In the genomic region with DNA sequence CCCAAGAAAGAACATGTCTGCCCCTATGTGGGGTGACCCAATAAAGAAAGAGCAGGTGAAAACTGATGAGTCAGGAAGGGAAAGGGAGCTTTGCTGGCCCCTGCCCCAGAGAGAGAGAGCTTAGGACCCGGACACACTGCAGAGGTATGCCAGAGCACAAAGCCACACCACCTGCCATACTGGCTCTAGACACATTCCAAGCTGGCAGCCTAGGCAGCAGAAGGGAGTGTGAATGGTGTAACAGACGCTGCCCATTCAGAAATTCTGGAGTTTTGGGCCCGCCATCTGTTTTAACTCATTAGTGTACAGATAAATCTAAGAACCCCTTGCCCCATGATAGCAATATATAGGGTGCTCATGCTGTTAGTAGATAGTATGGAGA, we compare ENCODE assay signal across 15 mouse cellular contexts.
A peak's percentile ranks its signal among the peaks of the same experiment; 100 is the strongest.
DNase-seq lines count a peak whose midpoint lies in the region; ATAC-seq lines count a peak whose summit lies in the region.
"Had no signal": no experiment of that assay in that cellular context is flagged by ENCODE, and none has a peak within 500 bp of the region (broad histone marks: within the 10 kb centered on the region; RNA-seq: fewer than 3 reads in every experiment).

No protein-coding gene starts in this region.

- no peaks in the 10 kb centered on the region for H3K27me3 ChIP-seq in midbrain, embryonic 11.5 days (ENCODE audit: control insufficient read depth, insufficient read depth, low read length)
- no peaks in the 10 kb centered on the region for H3K27me3 ChIP-seq in midbrain, embryonic 15.5 days (replicated peaks)
- H3K27me3 ChIP-seq in forebrain, embryonic 13.5 days: no peaks in the 10 kb centered on the region
- no peaks in the 10 kb centered on the region for H3K27me3 ChIP-seq in midbrain, embryonic 14.5 days (ENCODE audit: control insufficient read depth, insufficient read depth, low read length)
- H3K27me3 ChIP-seq: heart, embryonic 12.5 days; limb, embryonic 12.5 days; megakaryocyte, embryonic 14.5 days had no signal

- no peaks in the 10 kb centered on the region for H3K36me3 ChIP-seq in midbrain, embryonic 11.5 days (ENCODE audit: control insufficient read depth, insufficient read depth, low read length)
- H3K36me3 ChIP-seq in midbrain, embryonic 15.5 days (replicated peaks): no peaks in the 10 kb centered on the region
- no peaks in the 10 kb centered on the region for H3K36me3 ChIP-seq in forebrain, embryonic 13.5 days (ENCODE audit: poor library complexity, severe bottlenecking)
- no peaks in the 10 kb centered on the region for H3K36me3 ChIP-seq in midbrain, embryonic 14.5 days (ENCODE audit: control insufficient read depth, insufficient read depth, low read length)
- H3K36me3 ChIP-seq: heart, embryonic 12.5 days; limb, embryonic 12.5 days had no signal

- 51% methylated on average over 3 of the region's 3 CpGs for WGBS in midbrain, embryonic 11.5 days
- 38% methylated on average over 3 of the region's 3 CpGs for WGBS in midbrain, embryonic 15.5 days
- WGBS in forebrain, embryonic 13.5 days: 41% methylated on average over 3 of the region's 3 CpGs
- WGBS in midbrain, embryonic 14.5 days: 26% methylated on average over 3 of the region's 3 CpGs

- no peak overlapping the region for H3K27ac ChIP-seq in midbrain, embryonic 11.5 days (ENCODE audit: low read depth, low read length)
- H3K27ac ChIP-seq in midbrain, embryonic 15.5 days: no peak overlapping the region
- no peak overlapping the region for H3K27ac ChIP-seq in forebrain, embryonic 13.5 days
- H3K27ac ChIP-seq in midbrain, embryonic 14.5 days (replicated peaks; ENCODE audit: low read depth, low read length): no peak overlapping the region
- H3K27ac ChIP-seq: layer of hippocampus, adult 2 months; limb, embryonic 12.5 days had no signal

- no peak overlapping the region for H3K9ac ChIP-seq in midbrain, embryonic 11.5 days (ENCODE audit: low read length)
- no peak overlapping the region for H3K9ac ChIP-seq in midbrain, embryonic 15.5 days
- no peak overlapping the region for H3K9ac ChIP-seq in forebrain, embryonic 13.5 days
- H3K9ac ChIP-seq in midbrain, embryonic 14.5 days (replicated peaks; ENCODE audit: low read length): no peak overlapping the region
- H3K9ac ChIP-seq: heart, embryonic 12.5 days; limb, embryonic 12.5 days; lung, embryonic 14.5 days had no signal

- 0 out of 2 replicates have a peak, but pooled peaks have one; percentile 54 for ATAC-seq in midbrain, embryonic 11.5 days (ENCODE audit: low FRiP score)
- no peak for ATAC-seq in midbrain, embryonic 15.5 days (replicated peaks)
- ATAC-seq in forebrain, embryonic 13.5 days: peak; percentile 88
- 0 out of 2 replicates have a peak, but pooled peaks have one; percentile 34 for ATAC-seq in midbrain, embryonic 14.5 days (ENCODE audit: low FRiP score, low TSS enrichment)

- no peak overlapping the region for H3K4me3 ChIP-seq in midbrain, embryonic 11.5 days (ENCODE audit: low read depth, low read length)
- H3K4me3 ChIP-seq in midbrain, embryonic 15.5 days: no peak overlapping the region
- H3K4me3 ChIP-seq in forebrain, embryonic 13.5 days: no peak overlapping the region
- H3K4me3 ChIP-seq in midbrain, embryonic 14.5 days (replicated peaks; ENCODE audit: low read depth, low read length): no peak overlapping the region
- H3K4me3 ChIP-seq: heart, embryonic 12.5 days; layer of hippocampus, adult 2 months; limb, embryonic 12.5 days; megakaryocyte, embryonic 14.5 days had no signal

- no peak for DNase-seq in midbrain, embryonic 11.5 days (ENCODE audit: low spot score, missing footprints)
- peak; percentile 9 to 12 for DNase-seq in cerebellum, adult 18-20 months
- peak; percentile 8 for DNase-seq in midbrain, embryonic 14.5 days
- no peak for DNase-seq in adrenal gland, postnatal 25 days
- no peak for DNase-seq in right cerebral cortex, postnatal 25 days
- DNase-seq: gastrocnemius, postnatal 10 days; lung, embryonic 14.5 days; right cerebral cortex, postnatal 14 days; thymus, postnatal 25 days had no signal

- H3K9me3 ChIP-seq in midbrain, embryonic 11.5 days (ENCODE audit: control insufficient read depth, low read length): no peaks in the 10 kb centered on the region
- no peaks in the 10 kb centered on the region for H3K9me3 ChIP-seq in midbrain, embryonic 15.5 days
- no peaks in the 10 kb centered on the region for H3K9me3 ChIP-seq in forebrain, embryonic 13.5 days (replicated peaks)
- no peaks in the 10 kb centered on the region for H3K9me3 ChIP-seq in midbrain, embryonic 14.5 days (ENCODE audit: control insufficient read depth, low read length)
- H3K9me3 ChIP-seq: heart, embryonic 12.5 days; limb, embryonic 12.5 days; megakaryocyte, embryonic 14.5 days had no signal

- no peaks in the 10 kb centered on the region for H3K4me1 ChIP-seq in midbrain, embryonic 11.5 days (ENCODE audit: control insufficient read depth, insufficient read depth, low read length)
- no peaks in the 10 kb centered on the region for H3K4me1 ChIP-seq in midbrain, embryonic 15.5 days
- H3K4me1 ChIP-seq in forebrain, embryonic 13.5 days: no peaks in the 10 kb centered on the region
- H3K4me1 ChIP-seq in midbrain, embryonic 14.5 days (ENCODE audit: control insufficient read depth, insufficient read depth, low read length): no peaks in the 10 kb centered on the region
- H3K4me1 ChIP-seq: limb, embryonic 12.5 days; megakaryocyte, embryonic 14.5 days had no signal

- no peak overlapping the region for H3K4me2 ChIP-seq in midbrain, embryonic 11.5 days
- no peak overlapping the region for H3K4me2 ChIP-seq in midbrain, embryonic 15.5 days
- no peak overlapping the region for H3K4me2 ChIP-seq in forebrain, embryonic 13.5 days
- H3K4me2 ChIP-seq in midbrain, embryonic 14.5 days (ENCODE audit: low read length): no peak overlapping the region
- H3K4me2 ChIP-seq: heart, embryonic 12.5 days; limb, embryonic 12.5 days; lung, embryonic 14.5 days had no signal

Comparison
In these comparisons a context has a peak if more than half of its experiments do, and no peak if none do; other contexts are left out.
1. DNase-seq: peak in cerebellum, adult 18-20 months (2 of 2) and midbrain, embryonic 14.5 days (single experiment); none in midbrain, embryonic 11.5 days (single experiment), adrenal gland, postnatal 25 days (single experiment) and right cerebral cortex, postnatal 25 days (single experiment).